Mouse (Mus musculus): ENCODE measurements around the gene Bmpr1b. TPM values are rescaled to one million over a fixed set of nuclear protein-coding genes. Genes with fewer than 3 reads are reported as not detected.

Gene Bmpr1b
- polyA plus RNA-seq, 1 experiment, result not detected

- Histone ChIP-seq H3K27me3 (replicated peaks) (no peaks in the 10 kb centered on the region), H3K4me1 (no peaks in the 10 kb centered on the region), H3K36me3 (replicated peaks; ENCODE audit: low read length) (no peaks in the 10 kb centered on the region), H3K9me3 (peaks cover 3% of the 10 kb centered on the region; the same call in 1 of the 2 replicates), H3K4me3 (replicated peaks) (no peak overlapping the region)
- no peak for TF ChIP-seq FLI1 (IDR thresholded peaks at IDR 0.05; ENCODE audit: low read length)
- TF ChIP-seq GATA1 (IDR thresholded peaks at IDR 0.05; ENCODE audit: borderline replicate concordance, low read length), result no peak
Measured at GRCm38 (mm10) chr3:141932956-141933355, 236.3 kb downstream of the Bmpr1b start.

GRCm38 (mm10) chr3:141931372-141932092 is 237.7 kb downstream of the Bmpr1b start:
- H3K27me3 ChIP-seq (replicated peaks), result no peaks in the 10 kb centered on the region
- TF ChIP-seq GATA1 (IDR thresholded peaks at IDR 0.05; ENCODE audit: borderline replicate concordance, low read length), result no peak
- no peak for TF ChIP-seq FLI1 (IDR thresholded peaks at IDR 0.05; ENCODE audit: low read length)
- no peak overlapping the region for H3K4me3 ChIP-seq (replicated peaks)
- H3K4me1 ChIP-seq, result no peaks in the 10 kb centered on the region
- H3K36me3 ChIP-seq (replicated peaks; ENCODE audit: low read length), result no peaks in the 10 kb centered on the region
- H3K9me3 ChIP-seq, result peaks cover 1% of the 10 kb centered on the region; the same call in 1 of the 2 replicates

- no peaks in the 10 kb centered on the region for H3K9me3 ChIP-seq
- no peaks in the 10 kb centered on the region for H3K27me3 ChIP-seq (replicated peaks)
- no peak overlapping the region for H3K4me3 ChIP-seq (replicated peaks)
- no peaks in the 10 kb centered on the region for H3K4me1 ChIP-seq
- no peak for TF ChIP-seq FLI1 (IDR thresholded peaks at IDR 0.05; ENCODE audit: low read length)
- no peak for TF ChIP-seq GATA1 (IDR thresholded peaks at IDR 0.05; ENCODE audit: borderline replicate concordance, low read length)
- no peaks in the 10 kb centered on the region for H3K36me3 ChIP-seq (replicated peaks; ENCODE audit: low read length)
Measured at GRCm38 (mm10) chr3:141923442-141923841, 245.8 kb downstream of the Bmpr1b start.

- H3K4me1 ChIP-seq, result no peaks in the 10 kb centered on the region
- no peak overlapping the region for H3K4me3 ChIP-seq (replicated peaks)
- no peaks in the 10 kb centered on the region for H3K36me3 ChIP-seq (replicated peaks; ENCODE audit: low read length)
- no peaks in the 10 kb centered on the region for H3K27me3 ChIP-seq (replicated peaks)
- no peaks in the 10 kb centered on the region for H3K9me3 ChIP-seq
- TF ChIP-seq GATA1 (IDR thresholded peaks at IDR 0.05; ENCODE audit: borderline replicate concordance, low read length) (no peak), FLI1 (IDR thresholded peaks at IDR 0.05; ENCODE audit: low read length) (no peak)
Measured at GRCm38 (mm10) chr3:141921161-141921560, 248.1 kb downstream of the Bmpr1b start.

GRCm38 (mm10) chr3:141919661-141920060 is 249.6 kb downstream of the Bmpr1b start:
- no peak overlapping the region for H3K4me3 ChIP-seq (replicated peaks)
- H3K9me3 ChIP-seq, result no peaks in the 10 kb centered on the region
- H3K27me3 ChIP-seq (replicated peaks), result no peaks in the 10 kb centered on the region
- no peaks in the 10 kb centered on the region for H3K36me3 ChIP-seq (replicated peaks; ENCODE audit: low read length)
- no peaks in the 10 kb centered on the region for H3K4me1 ChIP-seq
- TF ChIP-seq FLI1 (IDR thresholded peaks at IDR 0.05; ENCODE audit: low read length) (no peak), GATA1 (IDR thresholded peaks at IDR 0.05; ENCODE audit: borderline replicate concordance, low read length) (no peak)

- no peak overlapping the region for H3K4me3 ChIP-seq (replicated peaks)
- H3K36me3 ChIP-seq (replicated peaks; ENCODE audit: low read length), result no peaks in the 10 kb centered on the region
- TF ChIP-seq GATA1 (IDR thresholded peaks at IDR 0.05; ENCODE audit: borderline replicate concordance, low read length), result no peak
- TF ChIP-seq FLI1 (IDR thresholded peaks at IDR 0.05; ENCODE audit: low read length), result no peak
- H3K27me3 ChIP-seq (replicated peaks), result no peaks in the 10 kb centered on the region
- no peaks in the 10 kb centered on the region for H3K9me3 ChIP-seq
- no peaks in the 10 kb centered on the region for H3K4me1 ChIP-seq
Measured at GRCm38 (mm10) chr3:141917166-141917565, 252.1 kb downstream of the Bmpr1b start.

- Histone ChIP-seq H3K27me3 (replicated peaks) (no peaks in the 10 kb centered on the region), H3K4me3 (replicated peaks) (no peak overlapping the region), H3K4me1 (no peaks in the 10 kb centered on the region), H3K9me3 (no peaks in the 10 kb centered on the region), H3K36me3 (replicated peaks; ENCODE audit: low read length) (no peaks in the 10 kb centered on the region)
- TF ChIP-seq FLI1 (IDR thresholded peaks at IDR 0.05; ENCODE audit: low read length) (no peak), GATA1 (IDR thresholded peaks at IDR 0.05; ENCODE audit: borderline replicate concordance, low read length) (no peak)
Measured at GRCm38 (mm10) chr3:141915995-141916394, 253.2 kb downstream of the Bmpr1b start.

GRCm38 (mm10) chr3:141914588-141914987 is 254.6 kb downstream of the Bmpr1b start:
- no peaks in the 10 kb centered on the region for H3K36me3 ChIP-seq (replicated peaks; ENCODE audit: low read length)
- TF ChIP-seq GATA1 (IDR thresholded peaks at IDR 0.05; ENCODE audit: borderline replicate concordance, low read length) (no peak), FLI1 (IDR thresholded peaks at IDR 0.05; ENCODE audit: low read length) (no peak)
- H3K4me1 ChIP-seq, result no peaks in the 10 kb centered on the region

GRCm38 (mm10) chr3:141909136-141909535 is 260.1 kb downstream of the Bmpr1b start:
- Histone ChIP-seq H3K27me3 (replicated peaks) (no peaks in the 10 kb centered on the region), H3K4me3 (replicated peaks) (no peak overlapping the region), H3K36me3 (replicated peaks; ENCODE audit: low read length) (no peaks in the 10 kb centered on the region), H3K4me1 (no peaks in the 10 kb centered on the region), H3K9me3 (no peaks in the 10 kb centered on the region)
- TF ChIP-seq FLI1 (IDR thresholded peaks at IDR 0.05; ENCODE audit: low read length) (no peak), GATA1 (IDR thresholded peaks at IDR 0.05; ENCODE audit: borderline replicate concordance, low read length) (no peak)

More at GRCm38 (mm10) chr3:141914588-141914987, 254.6 kb downstream of the Bmpr1b start:
- no peak overlapping the region for H3K4me3 ChIP-seq (replicated peaks)
- no peaks in the 10 kb centered on the region for H3K27me3 ChIP-seq (replicated peaks)
- H3K9me3 ChIP-seq, result no peaks in the 10 kb centered on the region

GRCm38 (mm10) chr3:141905903-141906623 is 263.2 kb downstream of the Bmpr1b start:
- TF ChIP-seq FLI1 (IDR thresholded peaks at IDR 0.05; ENCODE audit: low read length), result no peak
- H3K9me3 ChIP-seq, result peaks cover 4% of the 10 kb centered on the region; the same call in 1 of the 2 replicates

More at GRCm38 (mm10) chr3:141905903-141906623, 263.2 kb downstream of the Bmpr1b start:
- Histone ChIP-seq H3K4me1 (no peaks in the 10 kb centered on the region), H3K36me3 (replicated peaks; ENCODE audit: low read length) (no peaks in the 10 kb centered on the region), H3K4me3 (replicated peaks) (no peak overlapping the region), H3K27me3 (replicated peaks) (no peaks in the 10 kb centered on the region)
